Mouse (Mus musculus) embryonic facial prominence, embryonic 12.5 days (tissue): ENCODE measurements around the gene Manba. TPM values are rescaled to one million over a fixed set of nuclear protein-coding genes. Genes with fewer than 3 reads are reported as not detected.
"Not testable (repeated sequence)": the region's sequence is repeated elsewhere in the genome, so short reads cannot be mapped to it uniquely, and the experiment has no call there.

ENCODE experiments used
- ATAC-seq: fragments of 200-750 bp; cut with Nextera tagmentation; 2 replicates; pipeline ENCODE4 v1.8.0; 2017; ENCODE audit not compliant: insufficient number of reproducible peaks, insufficient read depth, low FRiP score, low TSS enrichment
- H3K27ac ChIP-seq: fragments of 300-500 bp; sonication (generic); 2 replicates; pipeline ENCODE4 v1.5.1; 2016; ENCODE audit warnings: mild to moderate bottlenecking
- H3K27me3 ChIP-seq: fragments of 300-500 bp; sonication (generic); 2 replicates; pipeline ENCODE4 v1.6.1; 2016; ENCODE audit warnings: mild to moderate bottlenecking, moderate library complexity
- H3K36me3 ChIP-seq: fragments of 300-500 bp; sonication (generic); 2 replicates; pipeline ENCODE4 v1.6.1; 2016; ENCODE audit warnings: mild to moderate bottlenecking
- H3K4me1 ChIP-seq: fragments of 300-500 bp; sonication (generic); 2 replicates; pipeline ENCODE4 v1.6.1; 2016
- H3K4me2 ChIP-seq: fragments of 300-500 bp; sonication (generic); replicated peaks from 2 replicates; pipeline ENCODE4 v1.6.1; 2016; ENCODE audit warnings: mild to moderate bottlenecking, moderate library complexity
- H3K4me3 ChIP-seq: fragments of 300-500 bp; sonication (generic); 2 replicates; pipeline ENCODE4 v1.5.1; 2016; ENCODE audit warnings: mild to moderate bottlenecking
- H3K9ac ChIP-seq: fragments of 300-500 bp; sonication (generic); 2 replicates; pipeline ENCODE4 v1.6.1; 2016; ENCODE audit warnings: mild to moderate bottlenecking, moderate library complexity
- H3K9me3 ChIP-seq: fragments of 300-500 bp; sonication (generic); 2 replicates; pipeline ENCODE4 v1.6.1; 2016; ENCODE audit warnings: mild to moderate bottlenecking, moderate library complexity
- WGBS: fragments of 180-500 bp; shearing (Covaris S2); methylation state at CpG from one replicate; pipeline ENCODE4 v1.1.7; 2016; 5-methylcytosine and 5-hydroxymethylcytosine counted together
- polyA plus RNA-seq: library from polyadenylated mRNA; unstranded; fragments of >200 nt; fragmentation: Nextera tagmentation; extraction: Ambion mirVana; gene quantifications from 2 replicates; pipeline ENCODE4 v1.2.1, GENCODE M21; 2016

Gene Manba
- polyA plus RNA-seq, 1 experiment from 2014 or later: 5.1 TPM

DNA sequence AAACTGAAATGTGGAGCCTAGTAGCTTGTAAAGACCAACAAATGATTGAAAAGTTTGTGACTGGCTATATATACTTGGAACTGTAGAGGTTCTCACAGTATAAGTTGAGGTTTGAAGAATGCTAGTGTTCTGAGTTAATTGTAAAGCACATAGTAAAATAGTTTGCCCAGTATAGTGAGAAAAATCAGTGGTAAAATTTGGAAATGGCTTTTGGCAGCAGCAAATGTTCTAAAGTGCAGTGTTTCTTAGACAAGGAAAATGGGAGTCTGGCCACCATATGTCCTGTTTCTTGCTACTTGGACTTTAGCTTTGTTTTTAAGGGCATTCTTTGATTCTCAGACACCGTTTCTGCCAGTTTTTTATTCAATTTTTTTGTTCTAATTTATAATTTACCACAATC, 17.0 kb upstream of the Manba start:
- Histone ChIP-seq H3K9ac (no peak overlapping the region), H3K4me1 (no peaks in the 10 kb centered on the region), H3K27me3 (no peaks in the 10 kb centered on the region), H3K4me3 (no peak overlapping the region), H3K27ac (no peak overlapping the region), H3K4me2 (no peak overlapping the region), H3K9me3 (no peaks in the 10 kb centered on the region), H3K36me3 (peaks cover 2% of the 10 kb centered on the region; the same call in 1 of the 2 replicates)
- ATAC-seq: no peak
- 80% methylated on average over 1 of the region's 1 CpGs for WGBS

DNA sequence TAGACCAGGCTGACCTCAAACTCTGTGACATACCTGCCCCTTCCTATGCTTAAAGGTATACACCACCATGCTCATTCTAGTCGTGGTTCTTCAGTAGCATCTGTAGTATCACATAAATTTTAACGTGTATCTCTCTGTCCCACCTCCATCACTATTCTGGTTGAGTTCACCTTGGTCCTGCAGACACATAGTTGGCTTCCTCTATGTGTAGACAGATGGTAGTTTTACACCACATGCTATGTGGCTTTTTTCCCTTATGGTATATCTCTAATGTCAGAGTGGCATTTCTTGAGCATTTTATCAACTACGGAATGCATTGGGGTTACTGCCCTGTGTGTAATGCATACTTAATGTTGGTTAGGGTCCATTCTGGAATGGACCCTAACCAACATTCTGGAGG, 16.3 kb upstream of the Manba start:
- 55% methylated on average over 3 of the region's 3 CpGs for WGBS
- no peaks in the 10 kb centered on the region for H3K27me3 ChIP-seq
- no peak overlapping the region for H3K27ac ChIP-seq

DNA sequence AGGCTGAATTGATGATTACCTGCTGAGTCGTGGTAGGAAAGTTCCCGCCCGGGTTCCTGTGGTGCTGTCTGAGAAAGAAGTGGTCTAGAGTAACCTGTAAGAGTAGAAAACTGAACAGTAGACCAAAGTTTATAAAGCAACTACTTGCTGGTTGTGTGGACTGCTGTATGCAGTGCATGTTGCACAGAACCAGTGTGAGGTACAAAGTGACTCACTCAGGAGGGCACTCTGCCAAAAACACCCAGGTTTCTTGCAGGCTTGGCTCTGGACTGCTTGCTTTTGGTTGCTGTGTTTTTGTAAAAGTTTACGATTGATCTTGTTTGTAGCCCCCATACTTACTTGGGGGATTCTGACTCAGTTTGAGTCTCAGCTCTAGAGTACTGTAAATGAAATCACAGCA, 15.4 kb upstream of the Manba start:
- no peak overlapping the region for H3K27ac ChIP-seq
- WGBS: 48% methylated on average over 4 of the region's 4 CpGs

More for the DNA sequence above, 16.3 kb upstream of the Manba start:
- no peak for ATAC-seq
- H3K9ac ChIP-seq: no peak overlapping the region
- H3K4me1 ChIP-seq: no peaks in the 10 kb centered on the region
- H3K4me3 ChIP-seq: no peak overlapping the region
- H3K9me3 ChIP-seq: no peaks in the 10 kb centered on the region
- H3K4me2 ChIP-seq: no peak overlapping the region
- 0 out of 2 replicates have a peak, but pooled peaks cover 2% of the 10 kb centered on the region for H3K36me3 ChIP-seq

DNA sequence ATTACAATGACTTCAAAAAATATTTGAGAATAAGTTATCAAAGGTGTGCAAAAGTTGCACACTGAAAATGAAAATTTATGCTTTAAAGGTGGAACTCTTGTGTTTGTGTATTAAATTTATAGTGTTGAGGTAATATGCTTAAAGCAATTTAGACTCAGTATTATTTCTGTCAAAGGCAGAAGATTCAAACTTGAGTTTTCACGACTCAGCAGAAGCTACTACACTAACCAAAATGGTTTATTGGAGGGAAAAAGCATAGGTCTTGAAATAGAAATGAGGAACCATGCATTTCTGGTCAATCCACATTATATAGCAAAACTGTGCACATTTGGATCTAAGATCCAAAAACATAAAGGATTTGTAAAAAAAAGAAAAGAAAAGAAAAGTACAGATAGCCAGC, 14.6 kb upstream of the Manba start:
- Histone ChIP-seq H3K27ac (no peak overlapping the region), H3K9ac (no peak overlapping the region), H3K4me2 (no peak overlapping the region), H3K4me1 (no peaks in the 10 kb centered on the region), H3K36me3 (no peaks in the 10 kb centered on the region), H3K4me3 (no peak overlapping the region), H3K27me3 (no peaks in the 10 kb centered on the region), H3K9me3 (no peaks in the 10 kb centered on the region)
- WGBS: 90% methylated on average over 1 of the region's 1 CpGs
- ATAC-seq: no peak

More for the DNA sequence above, 15.4 kb upstream of the Manba start:
- H3K9me3 ChIP-seq: no peaks in the 10 kb centered on the region
- H3K36me3 ChIP-seq: no peaks in the 10 kb centered on the region
- H3K4me3 ChIP-seq: no peak overlapping the region
- H3K4me1 ChIP-seq: no peaks in the 10 kb centered on the region
- no peak overlapping the region for H3K9ac ChIP-seq
- no peaks in the 10 kb centered on the region for H3K27me3 ChIP-seq
- no peak for ATAC-seq
- H3K4me2 ChIP-seq: no peak overlapping the region

DNA sequence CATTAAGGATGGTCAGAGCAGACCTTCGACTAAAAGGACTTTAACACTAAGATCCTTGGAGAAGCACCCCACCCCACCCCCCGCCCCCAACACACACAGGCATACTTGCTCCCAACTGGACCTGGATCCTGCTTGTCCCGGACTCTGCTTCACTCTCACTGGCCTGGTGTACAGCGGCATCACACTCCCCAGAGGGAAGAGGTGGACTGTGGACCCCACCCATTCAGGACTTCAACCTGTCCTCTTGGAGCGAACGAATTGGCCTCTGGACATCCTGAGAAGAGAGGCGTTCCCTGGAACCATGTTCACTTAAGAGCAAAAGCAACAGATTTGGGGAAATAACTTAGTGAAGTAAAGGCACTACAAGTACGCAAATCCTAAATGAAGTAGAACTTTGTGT, 10.4 kb upstream of the Manba start:
- Histone ChIP-seq H3K27ac (no peak overlapping the region), H3K9me3 (no peaks in the 10 kb centered on the region), H3K9ac (no peak overlapping the region), H3K4me2 (no peak overlapping the region), H3K27me3 (no peaks in the 10 kb centered on the region), H3K4me1 (no peaks in the 10 kb centered on the region), H3K4me3 (no peak overlapping the region), H3K36me3 (no peaks in the 10 kb centered on the region)
- 85% methylated on average over 8 of the region's 8 CpGs for WGBS
- ATAC-seq: no peak

DNA sequence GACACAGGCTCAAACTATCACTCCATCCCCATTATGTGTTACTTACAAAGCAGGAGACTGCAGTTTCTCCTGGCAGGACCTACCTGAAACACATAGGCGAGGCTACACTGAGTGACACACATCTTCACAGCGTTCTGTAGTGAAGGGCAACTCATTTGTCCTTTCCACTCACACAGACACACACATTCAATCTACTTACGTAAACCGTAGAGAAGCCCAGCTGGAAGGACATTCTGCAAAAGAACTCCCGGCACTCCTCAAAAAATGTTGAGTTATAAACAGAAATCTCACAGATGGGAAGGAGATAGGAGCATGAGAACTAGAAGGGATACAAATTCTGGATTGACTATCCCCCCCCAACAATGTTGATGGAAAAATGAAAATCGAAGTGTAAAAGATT, 9.1 kb upstream of the Manba start:
- H3K27me3 ChIP-seq: no peaks in the 10 kb centered on the region
- no peaks in the 10 kb centered on the region for H3K4me1 ChIP-seq
- no peak for ATAC-seq
- no peak overlapping the region for H3K4me2 ChIP-seq
- H3K4me3 ChIP-seq: no peak overlapping the region
- no peaks in the 10 kb centered on the region for H3K9me3 ChIP-seq
- no peak overlapping the region for H3K9ac ChIP-seq
- no peaks in the 10 kb centered on the region for H3K36me3 ChIP-seq
- 76% methylated on average over 6 of the region's 6 CpGs for WGBS
- H3K27ac ChIP-seq: no peak overlapping the region

DNA sequence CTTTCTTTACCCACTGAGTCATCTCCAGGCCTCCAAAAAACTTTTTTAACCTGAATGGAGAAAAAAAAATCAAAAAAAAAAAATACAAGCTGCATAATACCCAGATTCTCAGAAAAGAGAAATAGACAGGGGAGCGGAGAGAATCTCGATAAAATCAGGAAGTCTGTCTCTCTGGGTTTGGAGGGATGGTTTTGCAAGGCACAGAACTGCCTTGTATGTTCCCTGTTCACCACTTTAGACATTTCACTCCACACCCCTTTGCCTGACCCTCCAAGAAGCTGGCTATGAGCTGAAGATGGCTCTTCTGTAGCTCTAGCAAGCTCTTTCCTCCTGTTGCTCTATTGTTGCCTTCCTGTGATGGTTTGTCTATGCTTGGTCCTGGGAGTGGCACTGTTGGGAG, 8.4 kb upstream of the Manba start:
- Histone ChIP-seq H3K4me3 (no peak overlapping the region), H3K9me3 (no peaks in the 10 kb centered on the region), H3K4me2 (no peak overlapping the region), H3K4me1 (no peaks in the 10 kb centered on the region), H3K27me3 (no peaks in the 10 kb centered on the region), H3K27ac (no peak overlapping the region), H3K36me3 (no peaks in the 10 kb centered on the region), H3K9ac (no peak overlapping the region)
- no peak for ATAC-seq
- WGBS: 91% methylated on average over 2 of the region's 2 CpGs

DNA sequence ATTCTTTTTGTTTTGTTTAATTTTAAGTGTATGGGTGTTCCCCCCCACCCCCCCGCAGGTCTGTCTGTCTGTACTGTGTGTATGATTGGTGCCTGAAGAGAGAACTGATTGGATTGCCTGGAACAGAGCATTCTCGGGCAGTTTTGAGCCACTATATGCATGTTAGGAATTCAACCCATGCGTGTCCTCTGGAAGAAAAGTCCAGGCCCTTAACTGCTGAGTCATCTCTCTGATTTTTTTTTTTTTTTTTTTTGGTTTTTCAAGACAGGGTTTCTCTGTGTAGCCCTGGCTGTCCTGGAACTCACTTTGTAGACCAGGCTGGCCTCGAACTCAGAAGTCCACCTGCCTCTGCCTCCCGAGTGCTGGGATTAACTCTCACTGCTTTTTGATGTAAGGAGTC, 6.3 kb upstream of the Manba start:
- H3K27ac ChIP-seq, ATAC-seq, H3K4me3 ChIP-seq, H3K4me2 ChIP-seq, H3K4me1 ChIP-seq, H3K9ac ChIP-seq, H3K36me3 ChIP-seq, H3K27me3 ChIP-seq, H3K9me3 ChIP-seq: not testable (repeated sequence)
- 77% methylated on average over 5 of the region's 5 CpGs for WGBS

DNA sequence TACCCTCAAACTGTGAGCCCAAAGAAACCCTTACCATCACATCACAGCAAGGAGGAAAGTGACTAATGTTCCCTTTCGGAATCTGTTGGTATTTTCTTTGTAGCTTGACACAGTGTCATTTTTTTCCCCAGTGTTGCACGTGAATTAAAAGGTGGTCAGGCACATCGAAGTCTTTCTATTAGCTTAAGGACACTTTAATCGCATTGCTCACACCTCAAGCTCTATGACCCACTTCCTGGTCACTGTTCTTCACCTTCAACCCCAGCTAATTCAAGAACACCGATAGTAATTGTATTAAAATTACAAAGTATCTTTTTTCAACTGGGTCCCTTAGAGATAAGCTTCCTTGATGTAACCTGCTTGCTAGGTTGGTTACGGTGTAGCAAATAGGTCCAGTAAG, 4.6 kb upstream of the Manba start:
- Histone ChIP-seq H3K4me1 (no peaks in the 10 kb centered on the region), H3K27ac (no peak overlapping the region), H3K36me3 (no peaks in the 10 kb centered on the region), H3K9me3 (no peaks in the 10 kb centered on the region), H3K4me3 (no peak overlapping the region), H3K9ac (no peak overlapping the region), H3K4me2 (no peak overlapping the region), H3K27me3 (0 out of 2 replicates have a peak, but pooled peaks cover 4% of the 10 kb centered on the region)
- 86% methylated on average over 6 of the region's 6 CpGs for WGBS
- no peak for ATAC-seq

DNA sequence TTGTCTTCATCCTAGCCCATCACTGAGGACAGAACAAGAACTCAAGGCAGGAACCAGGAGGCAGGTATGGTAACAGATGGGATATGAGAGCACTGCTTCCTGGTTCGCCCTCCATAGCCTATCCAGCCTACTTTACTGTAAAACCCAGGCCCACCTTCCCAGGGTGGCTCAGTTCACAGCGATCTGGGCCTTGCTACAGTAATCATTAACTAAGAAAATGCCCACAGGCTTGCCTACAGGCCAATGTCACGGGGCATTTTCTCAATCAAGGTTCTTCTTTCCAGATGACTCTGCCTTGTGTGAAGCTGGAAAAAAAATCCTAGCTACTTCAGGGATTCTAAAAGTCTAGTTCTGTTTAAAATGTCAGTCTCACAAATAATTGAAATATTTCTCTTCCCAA, 3.8 kb upstream of the Manba start:
- H3K27ac ChIP-seq: no peak overlapping the region
- WGBS: 80% methylated on average over 3 of the region's 3 CpGs
- H3K36me3 ChIP-seq: no peaks in the 10 kb centered on the region
- no peak overlapping the region for H3K4me3 ChIP-seq
- no peak for ATAC-seq
- H3K9me3 ChIP-seq: no peaks in the 10 kb centered on the region
- 0 out of 2 replicates have a peak, but pooled peaks cover 4% of the 10 kb centered on the region for H3K27me3 ChIP-seq
- no peak overlapping the region for H3K4me2 ChIP-seq
- no peak overlapping the region for H3K9ac ChIP-seq
- H3K4me1 ChIP-seq: no peaks in the 10 kb centered on the region

DNA sequence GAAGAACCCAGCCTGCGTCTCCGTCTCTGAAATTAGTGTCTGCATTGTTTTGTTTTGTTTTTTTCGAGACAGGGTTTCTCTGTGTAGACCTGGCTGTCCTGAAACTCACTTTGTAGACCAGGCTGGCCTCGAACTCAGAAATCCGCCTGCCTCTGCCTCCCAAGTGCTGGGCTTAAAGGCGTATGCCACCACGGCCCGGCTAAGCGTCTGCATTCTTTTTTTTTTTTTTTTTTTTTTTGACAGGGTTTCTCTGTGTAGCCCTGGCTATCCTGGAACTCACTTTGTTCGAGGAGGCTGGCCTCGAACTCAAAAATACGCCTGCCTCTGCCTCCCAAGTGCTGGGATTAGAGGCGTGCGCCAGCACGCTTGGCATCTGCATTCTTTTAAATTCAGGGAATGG, 761 bp upstream of the Manba start:
- not testable (repeated sequence) for H3K4me1 ChIP-seq, H3K9ac ChIP-seq, H3K4me3 ChIP-seq, ATAC-seq, H3K27ac ChIP-seq, H3K36me3 ChIP-seq, H3K27me3 ChIP-seq, H3K9me3 ChIP-seq
- H3K4me2 ChIP-seq: peak overlapping the region; percentile 97
- WGBS: 85% methylated on average over 15 of the region's 15 CpGs

DNA sequence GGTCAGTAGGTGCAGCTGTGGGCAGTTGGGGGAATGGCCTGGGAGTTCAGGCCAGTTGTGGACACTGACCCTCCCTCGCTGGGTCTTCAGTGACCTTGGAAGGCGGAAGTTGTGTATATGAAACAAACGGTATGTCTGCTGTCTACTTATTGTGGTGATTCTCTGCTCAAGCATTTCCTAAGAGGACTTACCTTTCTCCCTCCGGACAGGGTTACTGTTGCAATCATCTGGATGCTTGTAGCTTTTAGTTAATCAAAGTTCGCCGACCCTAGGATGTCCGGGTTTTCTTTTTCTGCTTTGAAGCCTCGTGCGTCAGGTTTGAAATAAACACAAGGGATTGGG, 460 bp downstream of the Manba start:
- WGBS: 16% methylated on average over 9 of the region's 9 CpGs
- H3K36me3 ChIP-seq: no peaks in the 10 kb centered on the region

DNA sequence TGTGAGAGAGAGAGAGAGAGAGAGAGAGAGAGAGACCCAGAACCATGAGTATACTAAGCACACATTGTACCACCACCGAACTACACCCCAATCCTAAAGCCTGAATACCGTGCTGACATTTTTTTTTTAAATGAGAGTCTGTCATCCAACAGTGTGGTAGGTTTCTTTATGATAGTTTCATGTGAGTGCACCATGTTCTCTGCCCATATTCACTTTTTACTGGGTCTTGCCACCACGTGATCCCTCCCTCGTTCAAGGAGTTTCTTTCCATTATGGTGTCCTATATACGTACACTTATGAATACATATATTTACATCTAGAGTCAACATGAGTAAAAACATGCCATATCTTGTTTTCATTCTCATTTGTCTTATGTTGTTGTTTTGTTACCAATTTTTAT, 940 bp downstream of the Manba start:
- peak overlapping the region; percentile 97; the same call in 1 of the 2 replicates for H3K4me2 ChIP-seq
- 90% methylated on average over 5 of the region's 5 CpGs for WGBS

More for the DNA sequence above, 460 bp downstream of the Manba start:
- ATAC-seq: no peak
- H3K27ac ChIP-seq: no peak overlapping the region
- no peaks in the 10 kb centered on the region for H3K4me1 ChIP-seq
- peak overlapping the region; percentile 97 for H3K4me2 ChIP-seq
- H3K27me3 ChIP-seq: 0 out of 2 replicates have a peak, but pooled peaks cover 4% of the 10 kb centered on the region
- peak overlapping the region; percentile 59 for H3K4me3 ChIP-seq
- H3K9me3 ChIP-seq: no peaks in the 10 kb centered on the region
- H3K9ac ChIP-seq: peak overlapping the region; percentile 52

More for the DNA sequence above, 940 bp downstream of the Manba start:
- Histone ChIP-seq H3K9me3 (no peaks in the 10 kb centered on the region), H3K4me3 (peak overlapping the region; percentile 59; the same call in 1 of the 2 replicates), H3K9ac (0 out of 2 replicates have a peak overlapping the region, but pooled peaks have one; percentile 52), H3K27me3 (0 out of 2 replicates have a peak, but pooled peaks cover 4% of the 10 kb centered on the region), H3K36me3 (no peaks in the 10 kb centered on the region), H3K4me1 (no peaks in the 10 kb centered on the region), H3K27ac (no peak overlapping the region)
- no peak for ATAC-seq
